Mouse (Mus musculus): ENCODE data around the gene Kin. TPM values are rescaled to one million over a fixed set of nuclear protein-coding genes. Genes with fewer than 3 reads are reported as not detected.

The Kin gene
- polyA plus RNA-seq, 1 experiment: 81.6 TPM

DNA sequence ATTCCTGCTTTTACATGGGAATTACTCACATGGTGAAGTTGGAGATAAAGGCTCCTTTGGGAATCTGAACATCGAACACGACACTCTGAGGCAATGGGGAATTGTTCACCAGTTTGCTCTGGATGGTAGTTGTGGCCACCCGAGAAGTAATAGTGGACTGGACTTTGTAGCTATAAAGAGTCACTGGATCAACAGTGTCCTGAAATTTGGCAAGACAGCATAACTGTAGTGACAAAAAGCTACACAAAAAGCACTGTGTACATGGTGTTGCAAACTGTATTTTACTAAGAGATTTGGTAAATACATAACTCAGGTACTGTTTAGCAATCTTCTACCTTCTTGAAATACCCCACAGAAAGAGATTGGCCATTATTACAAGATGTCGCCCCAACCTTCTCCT is 45.7 kb downstream of the Kin start:
- TF ChIP-seq POLR2A (IDR thresholded peaks at IDR 0.05; ENCODE audit: borderline replicate concordance, control insufficient read depth, low read depth, low read length) (no peak), CTCF (IDR thresholded peaks at IDR 0.05; ENCODE audit: control insufficient read depth, insufficient read depth, low read length) (no peak)
- WGBS: 80% methylated on average over 4 of the region's 4 CpGs
- H3K4me1 ChIP-seq (ENCODE audit: control insufficient read depth, insufficient read depth, low read length): no peaks in the 10 kb centered on the region
- no peak overlapping the region for H3K27ac ChIP-seq (ENCODE audit: control insufficient read depth, insufficient read depth, low read depth, low read length, poor library complexity)
- no peak overlapping the region for H3K4me3 ChIP-seq (replicated peaks; ENCODE audit: control insufficient read depth, low read depth, low read length)

DNA sequence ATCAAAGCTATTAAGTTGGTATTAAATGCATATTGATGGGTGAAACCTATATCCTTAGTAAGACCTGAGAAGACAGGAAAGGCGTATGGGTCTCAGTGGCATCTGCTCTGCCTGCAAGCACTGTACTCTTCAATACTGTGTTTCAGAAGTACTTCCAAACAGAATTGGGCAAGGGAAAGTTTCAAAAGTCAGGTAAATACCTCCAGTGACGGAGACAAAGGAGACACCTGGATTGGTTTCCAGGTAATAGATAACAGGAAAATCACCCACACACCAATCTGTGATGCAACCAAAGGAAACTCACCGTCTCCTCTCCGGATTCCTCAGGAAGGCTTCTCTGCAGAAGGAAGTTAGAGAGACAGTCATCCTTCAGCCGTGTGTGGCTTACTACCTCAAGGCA is 47.1 kb downstream of the Kin start:
- Histone ChIP-seq H3K4me1 (ENCODE audit: control insufficient read depth, insufficient read depth, low read length) (no peaks in the 10 kb centered on the region), H3K27ac (ENCODE audit: control insufficient read depth, insufficient read depth, low read depth, low read length, poor library complexity) (no peak overlapping the region), H3K4me3 (replicated peaks; ENCODE audit: control insufficient read depth, low read depth, low read length) (no peak overlapping the region)
- 73% methylated on average over 5 of the region's 5 CpGs for WGBS
- no peak for TF ChIP-seq CTCF (IDR thresholded peaks at IDR 0.05; ENCODE audit: control insufficient read depth, insufficient read depth, low read length)
- no peak for TF ChIP-seq POLR2A (IDR thresholded peaks at IDR 0.05; ENCODE audit: borderline replicate concordance, control insufficient read depth, low read depth, low read length)

DNA sequence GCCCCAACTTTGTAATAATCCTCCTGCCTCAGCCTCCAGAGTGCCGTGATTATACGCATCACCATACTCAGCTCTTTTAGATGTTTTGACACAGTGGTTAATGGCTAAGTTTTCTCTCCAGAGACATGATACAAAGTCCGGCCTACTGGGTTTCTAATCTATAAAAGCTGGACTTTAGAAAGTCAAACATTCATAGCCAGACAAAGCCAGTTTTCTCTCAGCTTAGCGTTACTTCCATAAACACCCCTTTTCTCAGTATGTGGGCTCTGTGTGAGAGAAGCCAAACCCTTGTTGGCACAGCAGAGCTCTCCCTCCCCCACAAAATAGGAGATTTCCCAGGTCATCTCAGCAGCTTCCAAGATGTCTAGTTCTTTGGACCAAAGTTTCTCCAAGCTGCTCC is 48.2 kb downstream of the Kin start:
- H3K27ac ChIP-seq (ENCODE audit: control insufficient read depth, insufficient read depth, low read depth, low read length, poor library complexity): no peak overlapping the region
- TF ChIP-seq POLR2A (IDR thresholded peaks at IDR 0.05; ENCODE audit: borderline replicate concordance, control insufficient read depth, low read depth, low read length) (no peak), CTCF (IDR thresholded peaks at IDR 0.05; ENCODE audit: control insufficient read depth, insufficient read depth, low read length) (no peak)
- H3K4me1 ChIP-seq (ENCODE audit: control insufficient read depth, insufficient read depth, low read length): no peaks in the 10 kb centered on the region
- no peak overlapping the region for H3K4me3 ChIP-seq (replicated peaks; ENCODE audit: control insufficient read depth, low read depth, low read length)
- WGBS: 82% methylated on average over 4 of the region's 4 CpGs

DNA sequence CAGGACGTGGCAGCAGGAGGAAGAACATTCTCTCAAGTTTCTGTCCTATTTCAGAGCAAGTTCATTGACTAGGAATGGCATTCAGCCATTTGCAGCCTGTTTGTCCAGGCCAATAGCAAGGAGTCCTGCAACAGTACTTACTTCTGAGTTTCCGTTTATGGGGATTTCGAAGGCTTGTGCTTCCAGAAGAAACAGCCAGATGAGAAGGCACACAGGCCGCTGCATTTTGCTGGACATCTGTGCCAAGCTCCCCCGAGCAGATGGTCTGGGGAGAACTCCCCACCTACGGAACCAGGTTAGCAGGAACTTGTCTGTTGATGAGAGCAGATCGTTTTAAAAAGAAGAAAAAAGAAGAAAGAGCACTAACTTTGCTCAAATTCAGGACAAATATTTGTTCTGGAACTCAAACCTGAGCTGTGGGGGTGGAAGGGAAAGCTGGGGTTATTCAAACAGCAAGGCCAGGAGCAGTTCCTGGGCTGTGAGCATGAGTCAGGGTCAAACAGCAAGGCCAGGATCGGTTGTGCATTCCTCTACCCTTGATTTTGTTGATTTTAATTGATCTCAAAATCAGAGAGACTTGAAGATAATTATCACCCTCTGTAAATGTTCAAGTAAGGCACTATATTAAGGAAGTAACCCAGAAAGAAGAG is 50.1 kb downstream of the Kin start:
- TF ChIP-seq CTCF (IDR thresholded peaks at IDR 0.05; ENCODE audit: control insufficient read depth, insufficient read depth, low read length) (no peak), POLR2A (IDR thresholded peaks at IDR 0.05; ENCODE audit: borderline replicate concordance, control insufficient read depth, low read depth, low read length) (no peak)
- H3K4me1 ChIP-seq (ENCODE audit: control insufficient read depth, insufficient read depth, low read length): no peaks in the 10 kb centered on the region
- H3K27ac ChIP-seq (ENCODE audit: control insufficient read depth, insufficient read depth, low read depth, low read length, poor library complexity): no peak overlapping the region
- 69% methylated on average over 8 of the region's 8 CpGs for WGBS
- H3K4me3 ChIP-seq (replicated peaks; ENCODE audit: control insufficient read depth, low read depth, low read length): no peak overlapping the region

DNA sequence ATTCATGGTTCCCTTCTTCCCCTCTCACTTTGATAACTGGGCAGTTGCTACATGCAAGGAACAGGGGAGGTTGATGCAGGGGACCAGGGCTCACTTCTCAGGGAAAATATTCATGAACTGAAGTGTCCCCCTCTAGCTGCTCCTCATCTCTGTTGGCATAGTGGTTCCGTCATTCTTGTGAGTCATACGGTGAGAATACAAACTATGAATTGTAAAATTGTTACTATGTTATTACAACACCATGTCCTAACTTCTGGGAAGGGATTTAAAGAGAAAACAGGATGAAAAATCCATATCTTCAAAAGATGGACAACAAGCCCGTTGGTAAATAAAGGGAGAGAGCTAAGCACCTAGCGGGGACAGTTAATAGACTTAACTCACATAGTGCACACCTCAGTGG is 50.9 kb downstream of the Kin start, which contains the start of gene Itih2:
Gene Itih2, minus strand, starts transcription at position 101 of the 400 bp plus-strand sequence.
- no peak for TF ChIP-seq CTCF (IDR thresholded peaks at IDR 0.05; ENCODE audit: control insufficient read depth, insufficient read depth, low read length)
- no peak for TF ChIP-seq POLR2A (IDR thresholded peaks at IDR 0.05; ENCODE audit: borderline replicate concordance, control insufficient read depth, low read depth, low read length)
- WGBS: 88% methylated on average over 4 of the region's 4 CpGs
- Histone ChIP-seq H3K4me3 (replicated peaks; ENCODE audit: control insufficient read depth, low read depth, low read length) (no peak within 1 kb of the TSS), H3K27ac (ENCODE audit: control insufficient read depth, insufficient read depth, low read depth, low read length, poor library complexity) (no peak within 1 kb of the TSS), H3K4me1 (ENCODE audit: control insufficient read depth, insufficient read depth, low read length) (no peaks in the 10 kb centered on the region)

DNA sequence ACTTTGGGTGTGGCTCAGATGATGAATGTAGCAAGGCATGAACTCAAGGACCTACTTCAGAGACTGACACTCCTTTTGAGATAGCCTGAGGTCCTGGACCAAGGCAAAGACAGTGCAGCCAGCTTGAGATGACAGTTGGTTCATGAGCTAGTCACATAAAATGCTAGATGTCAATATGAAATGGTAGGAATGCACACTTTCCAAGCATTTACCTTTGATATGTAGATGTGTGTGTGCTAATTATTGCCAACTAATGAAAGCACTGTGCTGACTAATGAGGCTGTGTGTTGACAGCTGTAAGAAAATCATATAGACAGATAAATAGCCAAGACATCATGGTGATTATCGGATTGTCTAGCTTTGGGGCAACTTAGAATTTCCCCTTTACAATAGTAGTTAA is 51.7 kb downstream of the Kin start:
- TF ChIP-seq POLR2A (IDR thresholded peaks at IDR 0.05; ENCODE audit: borderline replicate concordance, control insufficient read depth, low read depth, low read length) (no peak), CTCF (IDR thresholded peaks at IDR 0.05; ENCODE audit: control insufficient read depth, insufficient read depth, low read length) (no peak)
- 74% methylated on average over 1 of the region's 1 CpGs for WGBS
- Histone ChIP-seq H3K4me3 (replicated peaks; ENCODE audit: control insufficient read depth, low read depth, low read length) (no peak overlapping the region), H3K4me1 (ENCODE audit: control insufficient read depth, insufficient read depth, low read length) (no peaks in the 10 kb centered on the region), H3K27ac (ENCODE audit: control insufficient read depth, insufficient read depth, low read depth, low read length, poor library complexity) (no peak overlapping the region)

DNA sequence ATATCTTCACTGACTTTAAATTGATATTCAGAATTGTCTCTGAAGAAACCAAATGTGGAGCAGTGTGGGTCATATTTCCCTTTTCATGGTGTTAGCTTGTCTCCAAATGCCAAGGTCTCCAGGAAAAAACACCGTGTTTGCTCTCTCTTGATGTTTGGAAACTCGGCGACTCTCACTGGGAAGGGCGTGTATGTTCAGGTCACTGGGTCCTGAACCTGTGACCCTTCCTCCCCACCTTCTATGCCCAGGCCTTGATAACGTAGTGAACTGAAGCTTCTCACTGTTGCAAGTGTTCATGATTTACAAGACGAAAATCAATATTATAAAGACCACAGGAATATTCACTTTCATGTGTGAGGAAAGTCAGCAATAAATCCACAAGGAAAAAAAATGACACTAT is 53.5 kb downstream of the Kin start:
- no peak overlapping the region for H3K4me3 ChIP-seq (replicated peaks; ENCODE audit: control insufficient read depth, low read depth, low read length)
- no peak overlapping the region for H3K27ac ChIP-seq (ENCODE audit: control insufficient read depth, insufficient read depth, low read depth, low read length, poor library complexity)
- 77% methylated on average over 6 of the region's 6 CpGs for WGBS
- TF ChIP-seq POLR2A (IDR thresholded peaks at IDR 0.05; ENCODE audit: borderline replicate concordance, control insufficient read depth, low read depth, low read length) (no peak), CTCF (IDR thresholded peaks at IDR 0.05; ENCODE audit: control insufficient read depth, insufficient read depth, low read length) (no peak)
- no peaks in the 10 kb centered on the region for H3K4me1 ChIP-seq (ENCODE audit: control insufficient read depth, insufficient read depth, low read length)

DNA sequence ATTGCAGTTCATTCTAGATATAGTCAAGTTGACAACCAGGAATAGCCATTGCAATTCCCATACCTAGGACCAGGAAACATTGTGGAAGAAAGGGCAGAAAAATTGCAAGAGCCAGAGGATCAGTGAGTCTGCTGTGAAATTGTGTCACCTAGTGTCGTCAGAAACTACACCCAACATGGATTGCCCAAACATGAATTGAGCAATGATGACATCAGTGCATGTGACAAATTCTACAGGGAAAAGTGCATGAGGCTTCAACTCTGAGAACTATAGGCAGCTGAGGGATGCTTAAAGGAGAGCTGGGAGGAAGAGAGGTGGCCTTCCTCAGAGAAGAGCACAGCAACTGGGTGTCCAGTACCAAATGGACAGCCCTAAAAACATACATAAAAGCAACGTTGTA is 56.9 kb downstream of the Kin start:
- Histone ChIP-seq H3K27ac (ENCODE audit: control insufficient read depth, insufficient read depth, low read depth, low read length, poor library complexity) (no peak overlapping the region), H3K4me3 (replicated peaks; ENCODE audit: control insufficient read depth, low read depth, low read length) (no peak overlapping the region), H3K4me1 (ENCODE audit: control insufficient read depth, insufficient read depth, low read length) (no peaks in the 10 kb centered on the region)
- WGBS: 47% methylated on average over 2 of the region's 2 CpGs
- TF ChIP-seq CTCF (IDR thresholded peaks at IDR 0.05; ENCODE audit: control insufficient read depth, insufficient read depth, low read length) (no peak), POLR2A (IDR thresholded peaks at IDR 0.05; ENCODE audit: borderline replicate concordance, control insufficient read depth, low read depth, low read length) (no peak)

DNA sequence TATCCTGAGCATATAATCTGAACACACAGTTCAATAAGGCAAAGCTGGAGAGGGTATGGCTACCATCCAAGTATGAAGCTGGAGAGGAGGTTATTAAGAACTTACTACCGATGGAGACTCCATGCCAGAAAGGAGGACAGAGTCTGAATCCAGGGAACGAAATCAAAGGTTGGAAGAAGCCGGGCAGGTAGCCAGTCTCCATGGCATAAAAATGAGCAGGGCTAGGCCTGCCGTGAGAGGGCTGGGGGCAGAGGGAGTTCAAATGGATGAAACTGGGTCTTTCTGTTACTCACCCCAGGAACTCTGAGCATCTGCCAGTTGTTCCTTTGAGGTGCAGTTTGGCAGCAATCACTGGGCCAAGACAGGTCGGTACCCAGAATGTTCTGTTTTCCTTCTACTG is 60.1 kb downstream of the Kin start:
- Histone ChIP-seq H3K27ac (ENCODE audit: control insufficient read depth, insufficient read depth, low read depth, low read length, poor library complexity) (no peak overlapping the region), H3K4me1 (ENCODE audit: control insufficient read depth, insufficient read depth, low read length) (no peaks in the 10 kb centered on the region), H3K4me3 (replicated peaks; ENCODE audit: control insufficient read depth, low read depth, low read length) (no peak overlapping the region)
- TF ChIP-seq POLR2A (IDR thresholded peaks at IDR 0.05; ENCODE audit: borderline replicate concordance, control insufficient read depth, low read depth, low read length) (no peak), CTCF (IDR thresholded peaks at IDR 0.05; ENCODE audit: control insufficient read depth, insufficient read depth, low read length) (no peak)
- 78% methylated on average over 5 of the region's 5 CpGs for WGBS

Other genes with a start within 250 kb of the Kin start
- gene 4930412O13Rik, start 199.3 kb upstream of the Kin start, polyA plus RNA-seq (2011; ENCODE audit: insufficient read depth, insufficient read length, low replicate concordance, missing spikeins): not detected in 2 replicates
- gene 9230102O04Rik, start 191.1 kb upstream of the Kin start, polyA plus RNA-seq (2011; ENCODE audit: insufficient read depth, insufficient read length, low replicate concordance, missing spikeins): not detected in 2 replicates
- gene Gata3, start 190.6 kb upstream of the Kin start, polyA plus RNA-seq (2011; ENCODE audit: insufficient read depth, insufficient read length, low replicate concordance, missing spikeins): 1.7 and 6.1 TPM in 2 replicates
- gene Taf3, start 32.0 kb upstream of the Kin start, polyA plus RNA-seq (2011; ENCODE audit: insufficient read depth, insufficient read length, low replicate concordance, missing spikeins): 6.5 and 7.9 TPM in 2 replicates
- 71.5 and 128 TPM in 2 replicates for gene Atp5c1, start 83 bp upstream of the Kin start, polyA plus RNA-seq (2011; ENCODE audit: insufficient read depth, insufficient read length, low replicate concordance, missing spikeins)
- gene Itih2, start 50.8 kb downstream of the Kin start, polyA plus RNA-seq (2011; ENCODE audit: insufficient read depth, insufficient read length, low replicate concordance, missing spikeins): 1.1 and 1.7 TPM in 2 replicates
- gene Itih5, start 73.0 kb downstream of the Kin start, polyA plus RNA-seq (2011; ENCODE audit: insufficient read depth, insufficient read length, low replicate concordance, missing spikeins): 1.7 TPM in 2 replicates